Mouse (Mus musculus) ES-E14 (cell line): ENCODE measurements at regions not wholly inside any gene's neighbourhood (a gene's known extent, or its start where the extent isn't known, plus 50 kb on each side); places are given as distances from the start of the nearest gene placed in this dataset.

Experiments
- DNase-seq: peaks from one replicate; pipeline ENCODE4 v3.0.0-alpha.2; 2013; ENCODE audit warnings: low read depth, low spot score
- H3K27ac ChIP-seq: 2 replicates; pipeline ENCODE4 v1.5.1; 2012; ENCODE audit warnings: low read depth, mild to moderate bottlenecking, low read length, moderate library complexity, mixed read lengths; ENCODE audit not compliant: poor library complexity, insufficient read depth, severe bottlenecking
- H3K36me3 ChIP-seq: 2 replicates; pipeline ENCODE4 v1.6.1; 2012; ENCODE audit warnings: mild to moderate bottlenecking, low read length, moderate library complexity, mixed read lengths; ENCODE audit not compliant: control insufficient read depth, poor library complexity, insufficient read depth, severe bottlenecking
- H3K4me1 ChIP-seq, 2 experiments: fragments of 150-350 bp in 1 of 2; sonication (generic) in 1 of 2; 2 replicates each; pipeline ENCODE4 v1.6.1; 2012; ENCODE audit warnings: low read length in 2 of 2, mild to moderate bottlenecking in 1 of 2, mixed read lengths in 1 of 2; ENCODE audit not compliant: control insufficient read depth in 2 of 2, insufficient read depth in 2 of 2, poor library complexity in 1 of 2
- H3K4me3 ChIP-seq, 2 experiments: fragments of 150-350 bp in 1 of 2; sonication (generic) in 1 of 2; 2 replicates each; pipeline ENCODE4 v1.5.1; 2012; ENCODE audit warnings: low read length in 2 of 2, low read depth in 1 of 2, mild to moderate bottlenecking in 1 of 2, mixed read lengths in 1 of 2; ENCODE audit not compliant: insufficient read depth in 1 of 2, poor library complexity in 1 of 2, severe bottlenecking in 1 of 2
- H3K9ac ChIP-seq: 2 replicates; pipeline ENCODE4 v1.6.1; 2012; ENCODE audit warnings: low read depth, mild to moderate bottlenecking, low read length, mixed read lengths; ENCODE audit not compliant: poor library complexity, insufficient read depth, severe bottlenecking
- H3K9me3 ChIP-seq: fragments of 150-350 bp; sonication (generic); 2 replicates; pipeline ENCODE4 v1.6.1; 2012; ENCODE audit warnings: low read depth, mild to moderate bottlenecking, low read length; ENCODE audit not compliant: control insufficient read depth, insufficient read depth
- CHD2 ChIP-seq: IDR thresholded peaks from 2 replicates; pipeline ENCODE4 v1.6.1; 2014; ENCODE audit warnings: mild to moderate bottlenecking, low read depth, low read length, inconsistent platforms
- HCFC1 ChIP-seq: IDR thresholded peaks from 2 replicates; pipeline ENCODE4 v1.6.1; 2012; ENCODE audit warnings: low read length, inconsistent platforms, borderline replicate concordance; ENCODE audit not compliant: insufficient read depth
- MAFK ChIP-seq: IDR thresholded peaks from 2 replicates; pipeline ENCODE4 v1.6.1; 2014; ENCODE audit warnings: mild to moderate bottlenecking, low read depth, low read length, inconsistent platforms; ENCODE audit not compliant: insufficient read depth
- ZC3H11A ChIP-seq: IDR thresholded peaks from 2 replicates; pipeline ENCODE4 v1.6.1; 2012; ENCODE audit warnings: low read depth, mild to moderate bottlenecking, inconsistent platforms, low read length, borderline replicate concordance
- ZNF384 ChIP-seq: IDR thresholded peaks from 2 replicates; pipeline ENCODE4 v1.6.1; 2012; ENCODE audit warnings: low read depth, low read length, inconsistent platforms
- in situ Hi-C, 2 experiments: fragments of 600-800 bp; cut with MboI; formaldehyde crosslinking; loops; one replicate each; pipeline ENCODE4 v1.15.1; 2025; ENCODE audit warnings: low sequenced_read_pairs in 2 of 2, inconsistent platforms in 1 of 2; ENCODE audit not compliant: unreplicated experiment in 2 of 2

DNA sequence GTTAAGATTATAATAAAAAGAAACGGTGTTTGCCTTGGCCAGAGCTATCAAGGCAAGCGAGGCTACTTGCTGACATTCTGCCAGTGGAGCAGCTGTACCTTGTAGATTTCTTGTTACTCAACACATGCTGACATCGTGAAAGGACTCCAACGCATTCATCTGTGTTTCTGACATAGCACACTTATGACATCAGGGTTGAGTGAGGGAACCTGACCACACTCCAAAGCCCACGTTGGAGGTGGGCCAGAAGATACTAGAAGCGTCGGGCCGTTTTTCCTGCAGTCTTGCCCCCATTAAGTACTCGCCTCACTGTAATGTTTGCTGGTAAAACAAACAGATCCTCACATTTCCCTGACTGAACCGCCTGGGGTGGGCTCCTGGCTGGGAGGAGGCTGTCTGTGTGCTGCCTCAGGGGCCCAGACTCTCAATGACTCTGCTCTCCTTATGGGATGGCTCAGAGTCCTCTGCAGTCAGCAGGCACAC is 69.0 kb upstream of the Haao start:
- H3K9me3 ChIP-seq, result no peaks in the 10 kb centered on the region
- H3K9ac ChIP-seq, result no peak overlapping the region
- no peak overlapping the region for H3K4me3 ChIP-seq
- peaks cover 0 to 2% of the 10 kb centered on the region in 2 experiments; a peak in 1 of 4 replicates for H3K4me1 ChIP-seq
- no peak overlapping the region for H3K27ac ChIP-seq
- TF ChIP-seq HCFC1 (no peak), ZC3H11A (no peak), ZNF384 (no peak), CHD2 (no peak), MAFK (no peak)
- no peaks in the 10 kb centered on the region for H3K36me3 ChIP-seq
- in situ Hi-C loops, result no loop called here
- DNase-seq, result no peak

DNA sequence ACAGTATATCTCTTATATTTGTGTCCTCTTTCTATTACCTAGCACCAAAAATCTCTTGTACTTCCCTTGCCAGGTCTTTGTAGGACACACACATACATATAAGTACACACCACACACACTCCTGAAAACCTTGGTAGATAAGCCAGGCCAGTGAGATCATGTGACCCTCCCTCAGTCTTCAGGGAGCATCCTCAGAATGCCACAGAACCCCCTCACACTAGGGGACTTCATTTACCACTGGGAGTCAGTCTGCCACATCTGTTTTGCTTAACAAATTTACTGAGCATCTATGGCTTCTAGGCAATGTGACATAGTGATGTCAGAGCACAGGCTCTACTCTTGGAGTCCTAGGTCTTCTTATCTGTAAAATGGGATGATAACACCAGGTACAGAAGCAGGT is 67.3 kb upstream of the Haao start:
- peaks cover 0 to 2% of the 10 kb centered on the region in 2 experiments; a peak in 1 of 4 replicates for H3K4me1 ChIP-seq
- in situ Hi-C loops, result no loop called here
- no peak overlapping the region for H3K27ac ChIP-seq
- TF ChIP-seq ZC3H11A (no peak), CHD2 (no peak), ZNF384 (no peak), HCFC1 (no peak), MAFK (no peak)
- H3K36me3 ChIP-seq, result no peaks in the 10 kb centered on the region
- H3K9ac ChIP-seq, result no peak overlapping the region
- no peak for DNase-seq
- H3K4me3 ChIP-seq, result no peak overlapping the region
- H3K9me3 ChIP-seq, result no peaks in the 10 kb centered on the region

DNA sequence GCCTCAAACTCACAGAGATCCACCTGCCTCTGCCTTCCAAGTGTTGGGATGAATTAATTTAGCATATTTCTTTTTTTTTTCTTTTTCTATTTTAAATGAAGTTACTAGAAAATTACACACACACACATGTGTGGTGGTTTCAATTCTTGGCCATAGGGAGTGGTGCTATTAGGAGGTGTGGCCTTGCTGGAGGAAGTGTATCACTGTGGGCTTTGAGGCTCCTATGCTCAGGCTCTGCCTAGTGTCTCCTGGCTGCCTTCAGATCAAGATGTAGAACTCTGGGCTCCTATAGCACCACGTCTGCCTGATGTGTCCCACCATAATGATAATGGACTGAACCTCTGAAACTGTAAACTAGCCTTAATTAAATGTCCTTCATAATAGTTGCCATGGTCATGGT is 66.8 kb upstream of the Haao start:
- Histone ChIP-seq H3K27ac (no peak overlapping the region), H3K9ac (no peak overlapping the region), H3K9me3 (no peaks in the 10 kb centered on the region), H3K36me3 (no peaks in the 10 kb centered on the region), H3K4me1 (peaks cover 0 to 2% of the 10 kb centered on the region in 2 experiments; a peak in 1 of 4 replicates), H3K4me3 (no peak overlapping the region)
- no peak for TF ChIP-seq ZC3H11A
- TF ChIP-seq CHD2, result no peak
- no peak for TF ChIP-seq HCFC1
- no peak for TF ChIP-seq ZNF384
- TF ChIP-seq MAFK, result no peak
- in situ Hi-C loops, result no loop called here
- no peak for DNase-seq

DNA sequence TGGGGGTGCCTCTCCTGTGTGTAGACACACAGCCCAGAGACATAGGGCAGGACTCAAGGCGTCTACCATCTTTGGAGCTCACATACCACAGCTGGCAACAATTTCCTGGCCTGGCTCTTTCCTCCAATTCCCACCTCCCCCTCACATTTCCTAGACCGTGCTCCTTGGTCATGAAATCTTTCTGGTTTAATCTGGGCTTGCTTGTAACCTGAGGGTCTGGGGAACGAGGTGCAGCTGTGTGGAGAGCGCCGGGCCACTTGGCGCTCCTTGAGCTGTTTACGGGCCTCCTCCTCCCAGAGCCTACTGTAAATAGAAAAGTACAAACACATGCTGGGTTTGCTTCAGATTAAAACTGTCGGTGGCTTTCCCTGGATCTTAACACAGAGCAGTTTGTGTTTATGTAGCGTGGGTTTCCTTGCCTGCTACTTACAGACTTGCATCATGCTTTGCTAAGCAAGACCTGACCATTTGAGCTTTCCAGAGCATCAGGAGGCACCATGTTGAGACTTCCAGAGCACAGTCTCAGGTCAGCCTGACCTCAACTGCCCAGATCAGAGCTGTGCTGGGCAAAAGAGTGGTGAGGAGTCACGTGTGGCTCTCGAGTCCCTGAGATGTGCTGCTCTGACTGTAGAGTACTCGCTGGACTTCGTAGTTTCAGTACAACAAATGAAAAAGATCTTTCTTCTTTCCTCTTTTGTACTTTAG is 66.1 kb upstream of the Haao start:
- Histone ChIP-seq H3K27ac (no peak overlapping the region), H3K4me1 (peaks cover 0 to 2% of the 10 kb centered on the region in 2 experiments; a peak in 1 of 4 replicates), H3K36me3 (no peaks in the 10 kb centered on the region), H3K4me3 (no peak overlapping the region), H3K9ac (no peak overlapping the region), H3K9me3 (no peaks in the 10 kb centered on the region)
- DNase-seq, result no peak
- TF ChIP-seq ZNF384, result no peak
- no peak for TF ChIP-seq MAFK
- TF ChIP-seq HCFC1, result no peak
- TF ChIP-seq ZC3H11A, result no peak
- no peak for TF ChIP-seq CHD2
- in situ Hi-C loops, result no loop called here
